Mouse (Mus musculus): Measurements from ENCODE around the gene Tfeb. TPM values are rescaled to one million over a fixed set of nuclear protein-coding genes. Genes with fewer than 3 reads are reported as not detected.

Gene Tfeb
- 30.0 and 34.5 TPM in 2 replicates for polyA plus RNA-seq (2015; fragmentation: Nextera tagmentation; extraction: Ambion mirVana)

DNA sequence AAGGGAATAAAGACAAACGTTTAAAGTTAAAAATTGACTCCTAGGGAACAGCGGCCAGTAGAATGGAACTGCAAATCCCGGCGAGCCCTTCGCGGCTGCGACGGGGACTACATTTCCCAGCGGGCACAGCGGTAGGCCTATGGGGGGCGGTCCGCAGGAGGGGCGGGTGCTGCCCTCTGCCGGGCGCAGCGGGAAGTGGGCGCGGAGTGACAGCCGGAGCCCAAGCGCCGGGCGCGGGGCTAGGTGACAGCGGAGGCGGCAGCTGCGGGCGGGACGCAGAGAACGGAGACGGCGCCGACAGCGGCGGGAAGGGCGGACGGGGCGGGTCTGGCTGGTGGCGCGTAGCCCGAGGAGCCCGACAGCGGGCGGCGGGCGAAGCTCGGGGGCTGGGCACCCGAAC lies at the start of gene Tfeb:
Gene Tfeb, plus strand, starts transcription at position 175 of the 400 bp plus-strand sequence.
- TF ChIP-seq CTCF (IDR thresholded peaks at IDR 0.05; ENCODE audit: low read depth): peak; percentile 99
- ATAC-seq: peak; percentile 72
- H3K27me3 ChIP-seq (replicated peaks; ENCODE audit: control insufficient read depth, insufficient read depth, low read length): no peaks in the 10 kb centered on the region
- H3K36me3 ChIP-seq (ENCODE audit: control insufficient read depth, insufficient read depth): no peaks in the 10 kb centered on the region
- WGBS: under 1% methylated on average over 45 of the region's 47 CpGs
- H3K9ac ChIP-seq (ENCODE audit: low read depth, low read length): peak within 1 kb of the TSS; percentile 75
- no peaks in the 10 kb centered on the region for H3K4me1 ChIP-seq (replicated peaks; ENCODE audit: control insufficient read depth, insufficient read depth, low read length)
- peak within 1 kb of the TSS; percentile 91 for H3K27ac ChIP-seq (ENCODE audit: low read depth, low read length)
- peak within 1 kb of the TSS; percentile 92 for H3K4me2 ChIP-seq (replicated peaks; ENCODE audit: low read depth)
- peak within 1 kb of the TSS; percentile 81 for H3K4me3 ChIP-seq (ENCODE audit: low read depth, low read length)
- H3K9me3 ChIP-seq (ENCODE audit: control insufficient read depth): no peaks in the 10 kb centered on the region

- ATAC-seq: peak; percentile 92
- peaks cover 14% of the 10 kb centered on the region for H3K36me3 ChIP-seq (ENCODE audit: control insufficient read depth, insufficient read depth)
- TF ChIP-seq CTCF (IDR thresholded peaks at IDR 0.05; ENCODE audit: low read depth): no peak
- H3K4me3 ChIP-seq (ENCODE audit: low read depth, low read length): peak overlapping the region; percentile 87
- peak overlapping the region; percentile 90 for H3K27ac ChIP-seq (ENCODE audit: low read depth, low read length)
- no peaks in the 10 kb centered on the region for H3K9me3 ChIP-seq (ENCODE audit: control insufficient read depth)
- no peaks in the 10 kb centered on the region for H3K27me3 ChIP-seq (replicated peaks; ENCODE audit: control insufficient read depth, insufficient read depth, low read length)
- H3K4me2 ChIP-seq (replicated peaks; ENCODE audit: low read depth): peak overlapping the region; percentile 100
- under 1% methylated on average over 70 of the region's 70 CpGs for WGBS
- peaks cover 8% of the 10 kb centered on the region for H3K4me1 ChIP-seq (replicated peaks; ENCODE audit: control insufficient read depth, insufficient read depth, low read length)
- peak overlapping the region; percentile 75 for H3K9ac ChIP-seq (ENCODE audit: low read depth, low read length)
These were observed 49.2 kb upstream of the Tfeb start for GRCm38 (mm10) chr17:47687409-47688343.

GRCm38 (mm10) chr17:47688344-47688607 lies 48.6 kb upstream of the Tfeb start, which contains the start of gene Tomm6:
Tomm6 (minus strand) TSS chr17:47688386.
- no peak for TF ChIP-seq CTCF (IDR thresholded peaks at IDR 0.05; ENCODE audit: low read depth)
- ATAC-seq: no peak; the same call in 1 of the 2 replicates
- Histone ChIP-seq H3K4me1 (replicated peaks; ENCODE audit: control insufficient read depth, insufficient read depth, low read length) (peaks cover 8% of the 10 kb centered on the region), H3K36me3 (ENCODE audit: control insufficient read depth, insufficient read depth) (peaks cover 13% of the 10 kb centered on the region), H3K9ac (ENCODE audit: low read depth, low read length) (peak within 1 kb of the TSS; percentile 75), H3K27me3 (replicated peaks; ENCODE audit: control insufficient read depth, insufficient read depth, low read length) (no peaks in the 10 kb centered on the region), H3K4me2 (replicated peaks; ENCODE audit: low read depth) (peak within 1 kb of the TSS; percentile 100), H3K4me3 (ENCODE audit: low read depth, low read length) (peak within 1 kb of the TSS; percentile 87), H3K27ac (ENCODE audit: low read depth, low read length) (peak within 1 kb of the TSS; percentile 90), H3K9me3 (ENCODE audit: control insufficient read depth) (no peaks in the 10 kb centered on the region)
- WGBS: under 1% methylated on average over 9 of the region's 9 CpGs

DNA sequence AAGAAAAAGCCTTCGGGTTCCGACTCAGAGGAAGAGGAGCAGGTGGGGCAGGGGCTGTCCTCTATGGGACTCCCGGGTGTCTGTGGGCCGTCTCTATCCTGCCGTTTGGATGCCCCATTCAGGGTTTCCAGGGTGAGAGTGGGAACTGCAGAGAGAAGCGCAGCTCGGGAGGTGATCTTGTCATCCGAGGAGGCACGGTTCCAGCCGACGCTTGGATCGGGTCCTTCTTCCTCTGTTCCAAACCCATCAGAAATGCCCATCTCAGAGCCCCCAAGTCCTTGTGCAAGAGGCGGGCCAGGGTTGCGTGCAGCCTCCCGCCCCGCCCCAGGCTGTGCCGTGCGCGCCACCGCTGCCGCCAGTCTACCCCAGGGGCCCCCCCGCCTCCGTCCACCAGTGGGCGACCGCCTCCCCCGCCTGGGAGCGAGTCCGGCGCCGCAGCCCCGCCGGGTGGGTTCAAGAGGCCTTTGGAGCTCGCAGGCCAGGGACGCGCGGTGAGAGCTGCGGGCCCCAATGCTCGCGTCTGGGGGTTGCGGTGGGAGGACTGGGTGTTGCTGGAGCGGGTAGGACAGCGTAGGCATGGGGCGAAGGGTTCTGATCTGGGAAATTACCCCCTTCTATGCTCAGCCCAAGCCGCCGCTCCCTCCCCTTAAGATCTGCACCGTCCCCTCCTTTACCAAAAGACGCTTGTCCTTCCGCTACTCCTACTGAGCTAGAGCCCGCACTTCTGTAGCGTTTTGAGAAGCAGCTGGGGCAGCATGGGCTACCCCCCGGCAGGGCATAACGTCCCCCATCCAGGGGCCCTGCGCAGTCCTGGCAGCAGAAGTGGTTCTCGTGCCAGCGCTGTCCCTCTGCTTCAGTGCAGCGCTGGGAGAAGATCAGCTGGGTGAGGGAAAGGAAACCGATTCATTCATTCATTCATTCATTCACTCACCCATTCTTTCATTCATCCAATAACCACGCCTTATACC lies 47.9 kb upstream of the Tfeb start, which contains the start of gene Frs3:
Gene Frs3, plus strand, starts transcription at position 423 of the 968 bp plus-strand sequence.
- WGBS: 3% methylated on average over 55 of the region's 58 CpGs
- H3K27ac ChIP-seq (ENCODE audit: low read depth, low read length): peak within 1 kb of the TSS; percentile 90

GRCm38 (mm10) chr17:47689894-47690293 lies 46.9 kb upstream of the Tfeb start:
- Histone ChIP-seq H3K4me3 (ENCODE audit: low read depth, low read length) (no peak overlapping the region), H3K9ac (ENCODE audit: low read depth, low read length) (no peak overlapping the region)
- 87% methylated on average over 8 of the region's 8 CpGs for WGBS

More for the DNA sequence above, 47.9 kb upstream of the Tfeb start, which contains the start of gene Frs3:
- Histone ChIP-seq H3K36me3 (ENCODE audit: control insufficient read depth, insufficient read depth) (peaks cover 11% of the 10 kb centered on the region), H3K4me2 (replicated peaks; ENCODE audit: low read depth) (peak within 1 kb of the TSS; percentile 100), H3K9me3 (ENCODE audit: control insufficient read depth) (no peaks in the 10 kb centered on the region), H3K27me3 (replicated peaks; ENCODE audit: control insufficient read depth, insufficient read depth, low read length) (no peaks in the 10 kb centered on the region), H3K9ac (ENCODE audit: low read depth, low read length) (peak within 1 kb of the TSS; percentile 75), H3K4me1 (replicated peaks; ENCODE audit: control insufficient read depth, insufficient read depth, low read length) (peaks cover 8% of the 10 kb centered on the region), H3K4me3 (ENCODE audit: low read depth, low read length) (peak within 1 kb of the TSS; percentile 87)
- peak; percentile 40 for TF ChIP-seq CTCF (IDR thresholded peaks at IDR 0.05; ENCODE audit: low read depth)
- peak; percentile 35 for ATAC-seq

More at GRCm38 (mm10) chr17:47689894-47690293, 46.9 kb upstream of the Tfeb start:
- Histone ChIP-seq H3K27me3 (replicated peaks; ENCODE audit: control insufficient read depth, insufficient read depth, low read length) (no peaks in the 10 kb centered on the region), H3K27ac (ENCODE audit: low read depth, low read length) (no peak overlapping the region), H3K4me2 (replicated peaks; ENCODE audit: low read depth) (no peak overlapping the region; the same call in 1 of the 2 replicates), H3K36me3 (ENCODE audit: control insufficient read depth, insufficient read depth) (peaks cover under 1% of the 10 kb centered on the region; the same call in 1 of the 2 replicates), H3K4me1 (replicated peaks; ENCODE audit: control insufficient read depth, insufficient read depth, low read length) (peaks cover 8% of the 10 kb centered on the region), H3K9me3 (ENCODE audit: control insufficient read depth) (no peaks in the 10 kb centered on the region)
- no peak for ATAC-seq
- no peak for TF ChIP-seq CTCF (IDR thresholded peaks at IDR 0.05; ENCODE audit: low read depth)
